Mouse (Mus musculus) MEL (cell line): ENCODE measurements at regions not wholly inside any gene's neighbourhood (a gene's known extent, or its start where the extent isn't known, plus 50 kb on each side); places are given as distances from the start of the nearest gene placed in this dataset.

Source experiments
- HCFC1 ChIP-seq: IDR thresholded peaks from 2 replicates; pipeline ENCODE4 v1.6.1; 2012; ENCODE audit warnings: low read depth, mild to moderate bottlenecking, inconsistent platforms, low read length, improper control_type of control experiment, moderate library complexity
- MXI1 ChIP-seq: IDR thresholded peaks from 2 replicates; pipeline ENCODE4 v1.6.1; 2011; ENCODE audit warnings: mild to moderate bottlenecking, low read depth, low read length, improper control_type of control experiment
- USF1 ChIP-seq: IDR thresholded peaks from 2 replicates; pipeline ENCODE4 v1.6.1; 2014; ENCODE audit warnings: low read depth, mild to moderate bottlenecking, inconsistent platforms, low read length, improper control_type of control experiment, moderate library complexity

GRCm38 (mm10) chr5:133449926-133450325 is 649.6 kb upstream of the Castor2 start:
- no peak for TF ChIP-seq MXI1
- TF ChIP-seq USF1 = no peak
- no peak for TF ChIP-seq HCFC1
